Mouse (Mus musculus): ENCODE results near the gene Tnpo2. TPM values are rescaled to one million over a fixed set of nuclear protein-coding genes. Genes with fewer than 3 reads are reported as not detected.

Gene Tnpo2
- polyA plus RNA-seq, 1 experiment from 2014 or later: 26.9 TPM

DNA sequence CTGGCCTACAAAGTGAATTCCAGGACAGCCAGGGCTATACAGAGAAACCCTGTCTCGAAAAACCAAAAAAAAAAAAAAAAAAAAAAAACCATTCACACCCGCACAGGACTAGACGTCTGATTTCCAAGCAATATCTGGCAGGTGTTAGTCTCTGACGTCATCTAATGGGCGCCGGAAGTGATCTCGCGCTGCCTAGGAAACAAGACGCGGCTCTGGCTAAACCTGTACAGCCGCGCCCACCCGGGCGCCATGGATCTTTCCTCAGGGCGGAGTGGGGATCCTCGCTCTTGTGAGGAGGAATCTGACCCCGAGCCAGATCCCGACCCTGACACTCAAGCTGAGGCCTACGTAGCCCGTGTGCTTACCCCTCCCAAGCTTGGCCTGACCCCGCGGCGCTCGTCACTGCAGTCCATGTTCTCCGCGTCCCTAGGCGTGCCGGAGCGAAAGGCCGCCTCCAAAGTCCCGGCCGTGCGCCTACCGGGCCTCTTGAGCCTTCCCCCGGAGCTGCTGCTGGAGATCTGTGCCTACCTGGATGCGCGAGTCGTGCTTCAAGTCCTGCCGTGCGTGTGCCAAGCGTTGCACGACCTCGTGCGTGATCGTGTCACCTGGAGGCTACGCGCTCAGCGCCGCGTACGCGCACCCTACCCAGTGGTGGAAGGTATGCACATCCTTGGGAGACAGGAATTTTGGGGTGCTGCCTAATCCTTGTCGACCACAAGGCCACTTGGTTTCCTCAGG is 23.3 kb downstream of the Tnpo2 start, which contains the start of gene Fbxw9:
Fbxw9 (plus strand) TSS at position 177 of the 738 bp plus-strand sequence.
- Histone ChIP-seq H3K9ac (peak within 1 kb of the TSS; percentile 61), H3K27ac (0 out of 2 replicates have a peak within 1 kb of the TSS, but pooled peaks have one; percentile 31), H3K27me3 (replicated peaks) (no peaks in the 10 kb centered on the region), H3K4me2 (peak within 1 kb of the TSS; percentile 96), H3K4me3 (replicated peaks) (peak within 1 kb of the TSS; percentile 92), H3K9me3 (no peaks in the 10 kb centered on the region), H3K36me3 (peaks cover 13% of the 10 kb centered on the region), H3K4me1 (peaks cover 9% of the 10 kb centered on the region; the same call in 1 of the 2 replicates)
- peak; percentile 87 for ATAC-seq (ENCODE audit: insufficient read depth, low FRiP score, low read depth)
- under 1% methylated on average over 53 of the region's 53 CpGs for WGBS

DNA sequence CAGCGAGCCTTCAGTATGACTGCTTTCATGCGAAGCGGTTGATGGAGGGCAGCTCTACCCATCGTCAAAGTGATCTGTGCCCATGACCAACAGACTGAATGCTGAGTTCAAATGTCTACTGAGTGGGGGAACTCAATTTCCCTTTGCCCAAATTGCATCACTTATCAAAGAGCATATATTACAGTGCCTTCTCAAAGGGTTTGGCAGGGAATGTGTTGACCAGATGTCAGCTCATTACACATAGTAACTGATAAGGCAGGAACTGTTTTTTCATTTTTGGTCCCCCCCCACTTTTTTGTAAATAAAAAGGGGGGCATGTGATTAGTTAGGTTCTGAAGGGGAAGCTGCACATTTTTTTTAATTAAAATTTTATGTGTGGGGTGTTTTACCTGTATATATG is 25.9 kb downstream of the Tnpo2 start:
- Histone ChIP-seq H3K4me3 (replicated peaks) (no peak overlapping the region), H3K36me3 (no peaks in the 10 kb centered on the region)
- ATAC-seq (ENCODE audit: insufficient read depth, low FRiP score, low read depth): no peak

GRCm38 (mm10) chr8:85065213-85065612 is 28.5 kb downstream of the Tnpo2 start:
- Histone ChIP-seq H3K4me1 (peaks cover 9% of the 10 kb centered on the region; the same call in 1 of the 2 replicates), H3K4me2 (no peak overlapping the region), H3K27ac (no peak overlapping the region), H3K9me3 (no peaks in the 10 kb centered on the region), H3K27me3 (replicated peaks) (no peaks in the 10 kb centered on the region), H3K36me3 (no peaks in the 10 kb centered on the region), H3K4me3 (replicated peaks) (no peak overlapping the region), H3K9ac (no peak overlapping the region)
- ATAC-seq (ENCODE audit: insufficient read depth, low FRiP score, low read depth): peak; percentile 25; the same call in 1 of the 2 replicates
- WGBS: 23% methylated on average over 2 of the region's 2 CpGs

More for the DNA sequence above, 25.9 kb downstream of the Tnpo2 start:
- no peak overlapping the region for H3K4me2 ChIP-seq
- H3K9ac ChIP-seq: no peak overlapping the region
- H3K27ac ChIP-seq: no peak overlapping the region
- WGBS: 95% methylated on average over 4 of the region's 4 CpGs
- peaks cover 9% of the 10 kb centered on the region; the same call in 1 of the 2 replicates for H3K4me1 ChIP-seq
- no peaks in the 10 kb centered on the region for H3K9me3 ChIP-seq
- no peaks in the 10 kb centered on the region for H3K27me3 ChIP-seq (replicated peaks)

DNA sequence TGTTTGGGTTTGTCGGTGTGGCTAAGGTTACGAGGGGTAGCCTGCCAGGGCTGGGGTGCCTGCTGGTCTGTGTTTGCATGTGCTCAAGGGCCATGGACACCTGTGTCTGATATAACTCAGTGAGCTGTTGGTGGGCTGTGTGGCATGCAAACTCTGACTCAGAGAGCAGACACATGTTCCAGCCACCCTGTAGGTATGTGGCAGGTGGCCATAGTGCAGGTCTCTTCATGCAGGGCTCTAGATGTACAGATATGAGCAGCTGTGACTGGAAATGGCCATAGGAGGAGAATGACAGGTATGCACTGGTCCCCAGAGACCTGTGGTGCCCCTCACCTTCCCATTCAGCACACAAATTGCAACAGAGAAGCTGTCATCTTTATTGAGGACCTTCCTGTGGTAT is 30.4 kb downstream of the Tnpo2 start:
- Histone ChIP-seq H3K9ac (no peak overlapping the region), H3K9me3 (no peaks in the 10 kb centered on the region), H3K27ac (no peak overlapping the region), H3K36me3 (no peaks in the 10 kb centered on the region), H3K4me3 (replicated peaks) (no peak overlapping the region), H3K27me3 (replicated peaks) (no peaks in the 10 kb centered on the region), H3K4me2 (no peak overlapping the region), H3K4me1 (peaks cover 5% of the 10 kb centered on the region; the same call in 1 of the 2 replicates)
- 92% methylated on average over 2 of the region's 2 CpGs for WGBS
- ATAC-seq (ENCODE audit: insufficient read depth, low FRiP score, low read depth): no peak

DNA sequence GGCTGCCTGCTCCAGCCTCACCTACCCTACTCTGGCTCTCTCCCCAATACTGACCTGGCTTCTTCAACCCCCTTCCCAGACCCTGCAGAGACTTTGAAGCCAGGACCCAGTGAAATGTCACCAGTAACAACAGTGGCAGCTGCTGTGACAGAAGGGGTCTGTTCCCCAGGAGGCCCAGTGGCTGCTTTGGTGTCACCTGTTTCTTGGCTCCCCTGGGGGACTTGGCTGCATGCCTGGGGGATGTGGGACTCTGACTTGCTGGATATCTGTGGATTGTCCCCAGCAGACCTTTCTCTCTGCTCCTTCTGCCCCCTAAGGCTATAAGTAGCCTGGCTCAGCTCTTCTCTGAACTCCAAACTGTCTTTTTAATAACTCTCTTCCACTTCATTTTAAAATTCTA is 31.3 kb downstream of the Tnpo2 start, which contains the start of gene Gm5741:
Gm5741 (minus strand) TSS at position 1 of the 400 bp plus-strand sequence.
- H3K9ac ChIP-seq: no peak within 1 kb of the TSS
- no peak within 1 kb of the TSS for H3K27ac ChIP-seq
- no peaks in the 10 kb centered on the region for H3K27me3 ChIP-seq (replicated peaks)
- no peaks in the 10 kb centered on the region for H3K36me3 ChIP-seq
- no peak for ATAC-seq (ENCODE audit: insufficient read depth, low FRiP score, low read depth)
- H3K4me3 ChIP-seq (replicated peaks): no peak within 1 kb of the TSS
- no peak within 1 kb of the TSS for H3K4me2 ChIP-seq
- no peaks in the 10 kb centered on the region for H3K9me3 ChIP-seq
- peaks cover 11% of the 10 kb centered on the region; the same call in 1 of the 2 replicates for H3K4me1 ChIP-seq

DNA sequence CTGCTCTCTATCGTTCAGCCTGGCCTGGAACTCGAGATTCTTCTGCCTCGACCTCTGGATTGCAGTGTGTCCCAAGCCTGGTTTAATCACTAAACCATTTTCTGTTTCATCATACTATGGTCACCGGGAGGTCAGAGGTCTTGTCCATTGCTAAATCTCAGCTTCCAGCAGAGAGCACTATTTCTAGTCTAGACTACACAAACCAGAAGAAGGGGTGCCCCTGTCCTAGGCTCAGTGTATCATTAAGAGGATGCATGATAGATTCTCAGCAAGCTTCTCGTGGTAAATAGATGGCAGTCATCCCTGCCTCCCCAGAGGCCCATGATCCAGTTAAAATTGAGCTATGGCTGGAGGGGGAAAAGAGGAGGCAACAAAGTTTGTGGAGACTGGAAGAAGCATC is 34.3 kb downstream of the Tnpo2 start:
- no peak overlapping the region for H3K9ac ChIP-seq
- no peaks in the 10 kb centered on the region for H3K9me3 ChIP-seq

DNA sequence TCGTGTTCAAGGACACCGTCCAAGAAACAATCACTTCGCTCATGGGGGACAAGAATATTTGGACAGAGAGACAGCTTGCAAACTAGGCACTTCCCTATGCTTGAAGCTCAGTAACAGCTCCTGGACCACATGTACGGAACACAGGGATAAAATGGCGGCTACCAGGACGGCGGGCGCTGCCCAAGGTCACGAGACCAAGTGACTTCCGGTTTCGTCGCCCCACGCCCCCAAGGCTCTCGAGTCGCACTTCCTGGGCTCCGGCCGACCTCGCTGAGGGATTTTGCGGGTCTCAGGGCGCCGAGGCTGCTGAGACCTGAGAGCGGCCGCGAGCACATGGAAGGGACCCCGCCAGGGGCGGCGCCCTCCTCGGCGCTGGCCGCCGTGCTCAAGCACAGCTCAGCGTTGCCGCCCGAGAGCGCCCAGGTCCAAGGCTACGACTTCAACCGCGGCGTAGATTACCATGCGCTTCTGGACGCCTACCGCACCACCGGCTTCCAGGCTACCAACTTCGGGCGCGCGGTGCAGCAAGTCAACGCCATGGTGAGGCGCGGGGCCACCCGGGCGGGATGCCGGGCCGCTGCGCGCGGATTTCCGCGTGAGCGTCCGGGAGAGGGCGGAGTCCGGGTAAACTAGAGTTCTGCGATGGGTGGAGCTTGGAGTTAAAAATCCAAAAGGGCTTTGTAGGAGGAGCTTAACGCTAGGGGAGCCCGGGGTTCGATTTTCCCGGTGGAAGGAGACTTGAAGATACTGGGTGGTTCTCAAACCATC is 35.0 kb downstream of the Tnpo2 start, which contains the start of gene Dhps:
Dhps (plus strand) TSS at position 244 of the 768 bp plus-strand sequence.
- peak within 1 kb of the TSS; percentile 99 for H3K27ac ChIP-seq
- WGBS: under 1% methylated on average over 68 of the region's 68 CpGs
- peak within 1 kb of the TSS; percentile 89 for H3K9ac ChIP-seq
- peak within 1 kb of the TSS; percentile 98 for H3K4me3 ChIP-seq (replicated peaks)
- peak within 1 kb of the TSS; percentile 88 for H3K4me2 ChIP-seq
- H3K36me3 ChIP-seq: peaks cover 34% of the 10 kb centered on the region
- no peaks in the 10 kb centered on the region for H3K9me3 ChIP-seq
- ATAC-seq (ENCODE audit: insufficient read depth, low FRiP score, low read depth): peak; percentile 89
- H3K27me3 ChIP-seq (replicated peaks): no peaks in the 10 kb centered on the region
- H3K4me1 ChIP-seq: peaks cover 14% of the 10 kb centered on the region; the same call in 1 of the 2 replicates

More for the DNA sequence above, 34.3 kb downstream of the Tnpo2 start:
- Histone ChIP-seq H3K27me3 (replicated peaks) (no peaks in the 10 kb centered on the region), H3K36me3 (peaks cover 29% of the 10 kb centered on the region), H3K4me3 (replicated peaks) (peak overlapping the region; percentile 98), H3K4me2 (peak overlapping the region; percentile 88), H3K4me1 (peaks cover 14% of the 10 kb centered on the region; the same call in 1 of the 2 replicates), H3K27ac (peak overlapping the region; percentile 99; the same call in 1 of the 2 replicates)
- 81% methylated on average over 5 of the region's 5 CpGs for WGBS
- ATAC-seq (ENCODE audit: insufficient read depth, low FRiP score, low read depth): no peak

DNA sequence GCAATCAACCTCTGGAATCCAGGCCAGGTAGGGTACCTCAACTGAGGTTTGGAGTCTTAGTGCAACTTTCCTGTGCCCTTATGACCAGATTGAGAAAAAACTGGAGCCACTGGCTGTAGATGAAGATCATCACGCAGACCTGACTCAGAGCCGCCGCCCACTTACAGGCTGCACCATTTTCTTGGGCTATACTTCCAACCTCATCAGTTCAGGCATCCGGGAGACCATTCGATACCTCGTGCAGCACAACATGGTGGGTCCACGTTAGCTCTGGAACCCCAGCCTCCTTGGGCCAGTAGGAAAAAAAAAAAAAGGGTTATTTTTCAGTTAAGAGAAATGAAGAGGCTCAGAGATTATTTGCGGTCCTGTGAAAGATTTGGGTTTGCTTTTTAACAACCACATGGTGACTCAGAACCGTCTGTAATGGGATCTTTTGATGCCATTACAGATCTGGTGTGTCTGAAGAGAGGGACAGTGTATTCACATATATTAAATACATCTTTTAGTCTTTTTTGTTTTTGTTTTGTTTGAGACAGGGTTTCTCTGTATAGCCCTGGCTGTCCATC is 35.7 kb downstream of the Tnpo2 start:
- Histone ChIP-seq H3K9ac (peak overlapping the region; percentile 89; the same call in 1 of the 2 replicates), H3K4me3 (replicated peaks) (peak overlapping the region; percentile 98), H3K27me3 (replicated peaks) (no peaks in the 10 kb centered on the region), H3K27ac (peak overlapping the region; percentile 99), H3K9me3 (no peaks in the 10 kb centered on the region), H3K4me1 (peaks cover 14% of the 10 kb centered on the region; the same call in 1 of the 2 replicates), H3K36me3 (peaks cover 35% of the 10 kb centered on the region), H3K4me2 (peak overlapping the region; percentile 88)
- 35% methylated on average over 9 of the region's 9 CpGs for WGBS
- ATAC-seq (ENCODE audit: insufficient read depth, low FRiP score, low read depth): no peak

DNA sequence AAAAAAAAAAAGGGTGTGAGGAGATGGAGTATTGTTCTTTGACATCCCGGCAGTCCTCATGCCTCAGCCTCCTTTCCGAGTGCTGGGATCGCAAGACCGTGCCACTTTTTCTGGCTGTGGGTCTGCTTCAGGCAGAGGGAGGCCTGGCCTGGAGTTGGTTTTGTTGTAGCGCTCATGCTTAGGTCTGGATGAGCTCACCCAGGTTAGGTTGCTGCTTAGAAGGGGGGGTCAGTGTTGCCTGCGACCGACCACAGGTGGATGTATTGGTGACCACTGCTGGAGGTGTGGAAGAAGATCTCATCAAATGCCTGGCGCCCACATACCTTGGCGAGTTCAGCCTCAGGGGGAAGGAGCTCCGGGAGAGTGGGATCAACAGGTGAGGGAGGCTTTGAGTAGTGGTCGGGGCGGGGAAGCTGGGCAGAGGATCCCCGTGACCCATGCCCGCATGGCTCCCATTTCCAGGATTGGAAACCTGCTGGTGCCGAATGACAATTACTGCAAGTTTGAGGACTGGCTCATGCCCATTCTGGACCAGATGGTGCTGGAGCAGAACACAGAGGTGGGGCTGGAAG is 36.4 kb downstream of the Tnpo2 start:
- WGBS: 90% methylated on average over 15 of the region's 15 CpGs
- Histone ChIP-seq H3K9me3 (no peaks in the 10 kb centered on the region), H3K9ac (no peak overlapping the region), H3K4me1 (peaks cover 14% of the 10 kb centered on the region; the same call in 1 of the 2 replicates), H3K36me3 (peaks cover 35% of the 10 kb centered on the region), H3K27ac (no peak overlapping the region), H3K4me2 (no peak overlapping the region), H3K27me3 (replicated peaks) (no peaks in the 10 kb centered on the region), H3K4me3 (replicated peaks) (no peak overlapping the region)
- no peak for ATAC-seq (ENCODE audit: insufficient read depth, low FRiP score, low read depth)

GRCm38 (mm10) chr8:85074167-85074566 is 37.5 kb downstream of the Tnpo2 start:
- Histone ChIP-seq H3K27me3 (replicated peaks) (no peaks in the 10 kb centered on the region), H3K9me3 (no peaks in the 10 kb centered on the region), H3K36me3 (peaks cover 39% of the 10 kb centered on the region), H3K4me3 (replicated peaks) (no peak overlapping the region), H3K9ac (no peak overlapping the region), H3K4me1 (peaks cover 14% of the 10 kb centered on the region; the same call in 1 of the 2 replicates), H3K27ac (no peak overlapping the region), H3K4me2 (no peak overlapping the region)
- WGBS: 75% methylated on average over 10 of the region's 10 CpGs
- no peak for ATAC-seq (ENCODE audit: insufficient read depth, low FRiP score, low read depth)

- Histone ChIP-seq H3K4me1 (peaks cover 17% of the 10 kb centered on the region), H3K9me3 (no peaks in the 10 kb centered on the region), H3K4me2 (no peak overlapping the region), H3K27me3 (replicated peaks) (no peaks in the 10 kb centered on the region), H3K4me3 (replicated peaks) (no peak overlapping the region), H3K27ac (no peak overlapping the region), H3K36me3 (peaks cover 39% of the 10 kb centered on the region), H3K9ac (no peak overlapping the region)
- no peak for ATAC-seq (ENCODE audit: insufficient read depth, low FRiP score, low read depth)
- 91% methylated on average over 10 of the region's 10 CpGs for WGBS
Observed at GRCm38 (mm10) chr8:85074617-85075016, 37.9 kb downstream of the Tnpo2 start.
